Mouse (Mus musculus) yolk sac, embryonic 10.5 days (tissue): Measurements from ENCODE around the gene Plgrkt.
A peak's percentile ranks its signal among the peaks of the same experiment; 100 is the strongest.

Experiments used
- DNase-seq: peaks from one replicate; pipeline ENCODE4 v3.0.0-alpha.2; 2017; ENCODE audit warnings: low spot score

The Plgrkt gene

DNA sequence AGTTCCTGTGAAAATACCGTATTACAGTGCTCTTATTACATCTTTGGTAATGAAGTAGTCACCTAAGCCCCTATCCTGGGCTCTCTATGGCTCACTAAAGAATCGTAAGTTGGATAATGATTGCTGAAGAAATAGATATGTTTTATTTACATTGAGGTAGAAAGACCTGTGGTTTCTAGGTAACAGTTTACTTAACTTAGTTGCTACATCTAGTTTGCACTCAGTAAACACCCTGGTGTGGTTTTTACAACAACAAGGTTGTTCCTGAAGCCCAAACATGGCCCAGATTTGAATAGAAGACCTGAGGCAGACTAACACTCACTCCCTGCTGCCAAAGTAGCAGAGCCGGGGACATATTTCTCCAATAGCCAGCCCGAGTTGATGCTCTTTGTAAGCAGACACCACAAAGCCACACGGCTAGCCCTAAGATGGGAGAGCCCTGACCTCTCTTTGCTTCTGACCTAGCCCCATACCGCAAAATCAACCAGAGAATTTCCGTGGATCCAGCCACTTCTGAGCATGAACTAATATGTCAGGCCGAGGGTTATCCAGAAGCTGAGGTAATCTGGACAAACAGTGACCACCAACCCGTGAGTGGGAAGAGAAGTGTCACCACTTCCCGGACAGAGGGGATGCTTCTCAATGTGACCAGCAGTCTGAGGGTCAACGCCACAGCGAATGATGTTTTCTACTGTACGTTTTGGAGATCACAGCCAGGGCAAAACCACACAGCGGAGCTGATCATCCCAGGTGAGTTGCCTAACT lies 12.8 kb upstream of the Plgrkt start:
- no peak for DNase-seq

DNA sequence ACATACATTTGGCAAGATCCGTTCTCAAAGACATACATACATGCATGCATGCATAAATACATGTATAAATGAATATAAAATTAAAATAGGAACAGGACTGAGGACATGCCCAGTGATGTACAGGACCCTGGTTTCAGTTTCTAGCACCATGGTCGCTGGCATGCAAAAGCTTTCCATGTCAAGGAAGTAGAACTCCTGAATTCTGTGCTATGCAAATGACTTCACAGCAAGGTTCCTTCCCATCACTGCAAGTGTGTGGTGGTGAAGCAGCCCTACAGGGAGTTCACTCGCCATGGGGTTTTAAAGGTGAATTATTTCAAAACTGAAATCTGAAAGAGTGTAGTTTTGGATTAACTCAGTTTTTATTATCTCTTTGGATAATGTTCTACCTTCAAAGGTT lies 9.2 kb upstream of the Plgrkt start:
- DNase-seq = no peak

DNA sequence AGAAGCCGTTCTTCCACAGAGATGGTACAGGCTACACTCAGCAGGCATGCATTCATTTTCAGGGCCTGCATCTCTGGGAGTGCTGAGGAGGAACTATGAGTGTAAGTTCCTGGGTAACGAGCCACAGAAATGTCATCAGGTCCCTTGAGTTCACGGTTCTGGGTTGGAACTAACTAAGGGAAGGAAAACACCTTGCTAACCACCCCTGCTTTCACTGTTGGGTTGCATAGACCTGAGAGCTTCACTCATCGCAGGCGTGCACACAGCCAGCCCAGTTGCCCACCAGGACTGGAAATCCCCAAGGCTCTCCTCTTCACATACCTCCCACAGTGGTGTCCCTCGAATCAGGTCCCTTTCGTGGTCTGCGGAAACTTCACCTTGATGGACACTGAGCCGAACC lies 7.8 kb upstream of the Plgrkt start:
- DNase-seq = no peak

DNA sequence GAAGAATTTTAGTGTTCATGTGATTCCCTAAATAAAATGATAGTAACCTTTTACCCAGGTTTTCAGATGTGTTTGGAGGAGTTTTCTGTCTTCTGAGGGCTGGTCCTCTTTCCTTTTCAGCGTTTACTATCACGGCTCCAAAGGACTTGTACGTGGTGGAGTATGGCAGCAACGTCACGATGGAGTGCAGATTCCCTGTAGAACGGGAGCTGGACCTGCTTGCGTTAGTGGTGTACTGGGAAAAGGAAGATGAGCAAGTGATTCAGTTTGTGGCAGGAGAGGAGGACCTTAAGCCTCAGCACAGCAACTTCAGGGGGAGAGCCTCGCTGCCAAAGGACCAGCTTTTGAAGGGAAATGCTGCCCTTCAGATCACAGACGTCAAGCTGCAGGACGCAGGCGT lies 6.2 kb upstream of the Plgrkt start:
- DNase-seq = no peak

DNA sequence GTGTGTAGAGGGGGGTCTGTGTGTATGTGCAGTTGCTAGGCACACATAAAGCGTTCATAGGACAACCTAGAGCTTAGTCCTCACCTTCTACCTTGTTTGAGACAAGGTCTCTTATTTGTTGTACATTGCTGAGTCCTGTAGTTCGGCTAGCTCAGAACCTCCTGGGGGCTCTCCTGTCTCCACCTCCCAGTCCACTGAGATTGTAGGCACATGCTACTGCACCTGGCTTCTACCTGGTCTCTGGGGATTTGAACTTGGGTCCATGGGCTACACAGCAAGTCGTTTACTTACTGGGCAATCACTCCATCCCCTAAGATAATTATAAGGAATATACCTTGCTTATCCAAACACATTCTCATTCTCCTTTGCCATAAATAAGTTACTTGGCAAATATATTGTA lies 5.4 kb upstream of the Plgrkt start:
- DNase-seq = no peak

DNA sequence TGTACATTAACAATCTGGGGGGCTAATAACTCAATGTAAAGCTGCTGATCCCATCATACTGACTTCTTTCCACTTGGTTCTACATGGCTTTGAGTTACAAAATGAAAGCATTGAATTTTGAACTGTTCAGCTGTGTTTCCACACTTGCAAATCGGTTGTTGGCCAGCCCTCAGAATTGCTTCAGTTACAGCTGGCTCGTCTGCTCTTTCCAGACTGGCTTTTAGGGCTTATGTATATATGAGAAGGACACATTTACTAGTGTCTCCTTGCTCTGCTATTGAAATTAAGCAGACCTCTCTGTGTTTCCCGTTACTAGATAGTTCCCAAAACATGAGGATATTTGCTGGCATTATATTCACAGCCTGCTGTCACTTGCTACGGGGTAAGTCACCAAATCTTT lies 4.9 kb upstream of the Plgrkt start:
- DNase-seq = no peak

DNA sequence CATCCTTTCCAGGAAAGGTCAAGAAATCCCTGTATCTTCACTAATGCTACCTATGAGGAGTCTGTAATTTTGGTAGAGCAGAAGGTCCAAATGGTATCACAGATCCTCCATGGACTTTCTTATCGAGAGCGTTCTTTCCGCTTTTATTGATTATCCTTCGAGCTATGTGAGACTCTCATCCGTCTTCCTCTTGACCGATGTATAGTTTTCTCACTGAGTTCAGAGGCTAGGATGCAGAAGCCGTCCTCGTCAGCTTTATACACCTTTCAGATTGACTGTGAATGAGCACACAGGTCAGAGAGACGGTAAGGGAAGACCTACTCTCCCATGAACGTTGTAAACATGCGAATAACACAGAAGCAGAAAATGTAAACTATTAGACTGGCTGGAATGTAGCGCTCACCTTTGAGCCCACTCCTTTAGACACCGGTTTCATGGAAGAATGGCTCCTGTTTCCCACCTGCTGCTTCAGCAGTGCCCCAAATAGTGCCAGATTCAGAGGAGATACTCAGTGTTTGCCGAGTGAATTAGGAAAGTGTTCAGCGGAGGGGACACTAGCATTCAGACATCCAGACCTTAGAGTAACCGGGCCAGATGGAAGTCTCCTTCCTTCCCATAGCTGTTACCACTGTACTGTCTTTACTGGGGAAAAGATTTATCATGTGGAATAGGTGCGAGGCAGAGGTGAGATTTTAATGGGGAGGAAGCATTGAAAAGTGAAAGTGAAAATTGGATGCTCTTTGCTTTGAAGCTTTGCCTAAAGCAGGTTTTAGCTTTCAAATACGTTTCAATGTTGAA lies 4.3 kb upstream of the Plgrkt start:
- no peak for DNase-seq

DNA sequence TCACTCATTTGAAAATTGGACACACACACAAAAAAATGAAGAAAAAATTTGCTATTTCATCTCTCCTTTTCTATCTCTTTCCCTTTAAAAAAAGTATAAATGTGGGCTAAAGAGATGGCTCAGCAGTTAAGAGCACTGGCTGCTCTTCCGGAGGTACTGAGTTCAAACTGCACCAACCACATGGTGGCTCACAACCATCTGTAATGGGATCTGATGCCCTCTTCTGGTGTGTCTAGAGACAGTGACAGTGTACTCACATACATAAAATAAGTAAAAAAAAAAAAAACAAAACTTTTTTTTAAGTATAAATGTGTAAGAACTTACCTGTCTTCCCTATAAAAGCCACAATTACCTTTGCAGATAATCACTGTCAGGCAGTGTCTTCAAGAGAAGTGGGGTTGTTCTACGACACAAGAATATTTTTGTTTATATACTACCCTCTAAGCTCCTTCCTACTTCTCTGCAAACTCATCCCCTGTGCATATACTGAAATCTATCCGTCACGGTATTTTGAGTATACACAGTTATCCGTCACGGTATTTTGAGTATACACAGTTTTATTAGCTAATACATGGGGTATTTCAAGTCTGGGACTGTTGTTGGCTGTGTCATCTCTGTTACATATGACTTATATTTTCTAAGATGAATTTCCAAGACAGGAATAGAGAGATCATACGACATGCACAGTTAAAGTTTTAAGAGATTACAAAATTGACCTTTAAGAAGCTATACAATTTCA lies 3.5 kb upstream of the Plgrkt start:
- no peak for DNase-seq

DNA sequence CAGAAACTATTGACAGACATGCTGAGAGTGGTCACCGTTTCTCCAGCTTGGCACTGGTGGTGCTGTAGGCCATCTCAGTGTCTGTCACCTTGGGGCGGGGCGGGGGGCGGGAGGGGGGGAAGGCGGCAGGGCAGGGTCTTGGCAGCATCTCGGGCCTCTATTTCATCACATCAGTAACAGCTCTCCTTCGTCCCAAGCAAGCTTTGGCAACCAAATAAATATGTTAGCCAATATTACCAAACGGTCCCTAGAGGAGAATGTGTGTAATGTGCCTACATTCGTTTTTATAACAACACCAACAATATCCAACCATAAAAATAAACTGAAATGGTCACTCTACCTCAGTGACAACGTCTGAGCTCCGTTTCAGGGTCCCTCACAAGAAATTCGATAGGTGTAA lies 2.9 kb upstream of the Plgrkt start:
- no peak for DNase-seq

DNA sequence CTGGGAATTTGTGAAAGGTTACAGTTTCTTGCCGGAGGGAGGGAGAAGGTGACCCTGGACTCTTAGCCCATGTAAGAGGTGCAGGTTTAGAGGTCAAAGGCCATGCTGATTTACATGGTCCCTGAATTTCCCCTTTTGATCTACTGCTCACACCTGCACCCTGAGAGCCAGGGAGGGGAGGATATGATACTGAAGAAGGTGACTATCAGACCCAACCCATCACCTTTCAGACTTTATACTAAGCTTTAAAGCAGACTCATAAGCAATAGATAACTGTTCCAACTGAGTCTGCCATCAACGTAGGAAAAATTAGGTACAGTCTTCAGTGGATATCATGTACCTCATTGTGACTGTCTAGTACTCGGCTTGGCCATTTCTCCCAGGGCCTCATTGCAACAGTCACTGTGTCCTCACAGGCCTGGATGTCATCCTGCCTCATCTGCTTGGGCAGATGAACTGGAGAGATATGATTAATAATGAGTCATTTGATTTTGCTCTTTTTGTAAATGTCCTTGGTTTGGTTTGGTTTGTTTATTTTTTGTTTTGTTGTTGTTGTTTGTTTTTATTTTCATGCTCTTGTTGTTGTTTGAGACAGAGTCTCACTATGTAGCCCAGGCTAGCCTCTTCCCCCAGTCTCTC lies 1.6 kb upstream of the Plgrkt start:
- DNase-seq = no peak

DNA sequence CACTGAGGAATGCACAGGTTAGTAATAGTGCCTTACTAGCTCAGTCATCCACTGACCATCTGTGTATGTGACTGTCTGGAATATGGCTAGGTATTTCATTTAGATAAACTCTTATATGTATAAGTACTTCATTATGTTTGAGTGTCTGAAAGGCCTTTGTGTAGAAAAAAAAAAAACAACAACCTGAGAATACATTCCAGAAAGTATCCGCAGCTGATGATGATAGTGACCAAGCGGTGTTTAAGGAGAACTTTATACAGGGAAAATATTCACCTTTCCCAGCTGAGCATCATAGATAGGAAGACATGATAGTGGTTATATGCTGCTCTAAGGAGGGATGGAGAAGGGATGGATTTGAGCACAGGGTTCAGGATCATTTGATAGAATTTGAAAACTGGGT lies 851 bp upstream of the Plgrkt start:
- no peak for DNase-seq

DNA sequence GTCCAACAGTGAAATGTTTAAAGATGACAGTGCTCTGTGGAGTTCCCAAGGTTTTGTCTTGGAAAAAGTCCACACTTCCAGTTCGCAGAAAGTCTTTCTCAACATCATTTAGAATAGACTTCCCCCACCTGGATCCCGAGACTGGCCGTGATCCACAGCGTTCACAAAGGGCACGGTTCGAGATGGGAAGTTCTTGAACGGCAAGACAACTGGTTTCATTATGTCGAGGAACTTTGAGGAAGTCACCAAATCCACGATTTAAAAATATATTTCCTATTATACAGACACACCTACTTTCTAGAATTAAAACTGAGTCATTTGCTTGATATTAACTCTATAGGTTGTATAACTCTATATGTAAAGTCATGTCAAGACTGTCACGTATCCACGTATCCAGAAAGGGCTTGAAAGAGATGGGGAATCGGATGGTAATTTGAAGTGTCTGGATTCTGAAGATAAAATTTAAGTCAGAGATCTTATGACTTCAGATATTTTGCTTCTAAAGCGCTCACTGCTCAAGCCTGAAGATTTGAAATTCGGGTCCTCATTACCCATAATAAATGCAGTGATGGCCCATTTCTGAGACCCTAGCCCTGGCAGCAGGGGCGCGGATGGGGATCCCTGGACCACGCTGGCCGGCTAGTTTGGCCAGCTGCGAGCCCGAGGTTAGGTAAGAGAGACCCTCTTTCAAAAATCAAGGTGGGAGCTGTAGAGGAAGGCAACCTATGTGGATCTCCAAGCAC lies 793 bp downstream of the Plgrkt start:
- no peak for DNase-seq

DNA sequence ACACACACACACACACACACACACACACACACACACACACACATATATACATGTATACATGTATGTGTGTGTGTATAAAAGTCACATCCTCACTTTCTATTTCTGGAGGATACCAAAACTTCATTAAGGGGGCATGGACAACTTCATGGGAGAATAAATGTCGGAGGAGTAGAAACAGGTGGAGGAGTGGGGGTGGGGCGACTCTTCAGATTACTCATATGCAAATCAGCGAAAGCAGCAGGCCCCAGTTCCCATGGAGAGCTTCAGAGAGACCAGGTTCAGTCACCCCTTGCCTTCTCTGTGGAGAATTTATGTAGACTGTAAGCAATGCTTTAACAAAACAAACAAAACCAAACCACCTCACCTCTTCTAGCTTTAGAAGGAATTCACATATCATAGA lies 2.1 kb downstream of the Plgrkt start:
- DNase-seq = no peak

DNA sequence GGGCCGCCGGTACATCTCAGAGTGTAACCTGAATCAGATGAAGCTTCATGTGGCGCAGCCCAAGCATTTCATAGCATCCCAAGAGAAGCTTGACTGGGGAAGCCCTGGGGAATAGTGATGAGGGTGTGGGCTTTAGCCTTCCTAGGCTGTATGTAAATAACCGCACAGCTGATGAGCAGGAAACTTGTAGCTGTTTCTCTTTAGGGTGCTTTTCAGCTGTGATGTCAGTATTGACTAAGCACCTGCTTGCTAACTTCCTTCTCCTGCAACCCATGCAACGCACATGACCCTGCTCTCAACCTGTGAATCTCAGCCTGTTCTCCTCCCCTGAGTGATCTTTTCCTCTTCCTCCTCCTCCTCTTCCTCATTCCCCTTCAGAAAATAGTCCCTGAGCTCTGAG lies 3.1 kb downstream of the Plgrkt start:
- DNase-seq = no peak

DNA sequence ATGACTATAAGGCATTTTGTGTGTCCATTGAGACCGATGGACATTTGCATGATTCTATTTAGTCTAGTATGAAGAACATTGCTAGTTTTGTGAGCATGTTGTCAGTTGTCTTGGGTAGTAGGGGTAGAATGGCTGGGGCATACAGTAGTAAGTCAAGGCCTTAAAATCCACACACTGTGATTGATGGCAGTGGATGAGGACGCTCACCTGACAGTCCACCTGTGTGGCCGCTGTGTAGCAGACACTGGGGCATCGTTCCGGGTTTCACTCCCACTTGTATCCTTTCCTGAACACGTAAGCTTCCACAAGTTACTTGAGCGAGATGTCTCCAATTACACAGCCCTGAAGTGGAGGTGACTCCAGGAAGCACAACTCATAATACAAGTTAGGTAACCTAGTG lies 3.6 kb downstream of the Plgrkt start:
- DNase-seq = no peak

DNA sequence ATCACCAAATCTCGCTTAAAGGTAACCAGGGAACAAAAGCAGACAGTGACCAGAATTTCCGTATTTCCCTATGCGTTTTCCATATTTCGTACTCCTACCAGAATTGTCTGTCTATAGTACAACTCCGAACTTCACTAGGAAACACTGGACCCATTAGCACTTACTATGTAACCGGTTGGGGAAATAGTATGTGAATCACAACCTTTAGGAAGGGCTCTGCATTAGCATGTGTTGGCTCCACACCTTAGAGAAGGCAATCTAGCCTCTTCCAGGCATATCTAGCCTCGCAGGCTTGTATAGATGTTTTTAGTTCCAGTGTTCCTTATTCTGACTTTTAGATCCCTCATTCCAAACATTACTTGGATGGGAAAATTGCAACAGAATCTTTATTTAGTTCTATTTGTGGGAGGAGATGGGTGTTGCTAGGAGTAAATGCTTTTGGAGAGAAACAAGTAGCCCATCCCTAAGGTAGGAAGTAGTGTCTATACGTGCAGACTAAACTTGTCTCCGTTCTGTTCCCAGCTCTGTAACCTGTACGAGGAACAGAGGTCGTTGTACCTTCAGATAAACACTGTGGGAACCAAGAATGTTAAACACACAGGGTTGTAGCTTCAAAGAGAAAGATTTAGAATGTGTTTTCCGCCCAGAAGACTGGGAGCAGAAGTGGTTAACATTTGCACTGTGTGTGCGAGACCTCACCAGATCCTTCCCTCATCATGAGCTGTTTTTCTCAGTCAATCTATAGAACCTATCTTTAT lies 4.8 kb downstream of the Plgrkt start:
- DNase-seq = no peak

DNA sequence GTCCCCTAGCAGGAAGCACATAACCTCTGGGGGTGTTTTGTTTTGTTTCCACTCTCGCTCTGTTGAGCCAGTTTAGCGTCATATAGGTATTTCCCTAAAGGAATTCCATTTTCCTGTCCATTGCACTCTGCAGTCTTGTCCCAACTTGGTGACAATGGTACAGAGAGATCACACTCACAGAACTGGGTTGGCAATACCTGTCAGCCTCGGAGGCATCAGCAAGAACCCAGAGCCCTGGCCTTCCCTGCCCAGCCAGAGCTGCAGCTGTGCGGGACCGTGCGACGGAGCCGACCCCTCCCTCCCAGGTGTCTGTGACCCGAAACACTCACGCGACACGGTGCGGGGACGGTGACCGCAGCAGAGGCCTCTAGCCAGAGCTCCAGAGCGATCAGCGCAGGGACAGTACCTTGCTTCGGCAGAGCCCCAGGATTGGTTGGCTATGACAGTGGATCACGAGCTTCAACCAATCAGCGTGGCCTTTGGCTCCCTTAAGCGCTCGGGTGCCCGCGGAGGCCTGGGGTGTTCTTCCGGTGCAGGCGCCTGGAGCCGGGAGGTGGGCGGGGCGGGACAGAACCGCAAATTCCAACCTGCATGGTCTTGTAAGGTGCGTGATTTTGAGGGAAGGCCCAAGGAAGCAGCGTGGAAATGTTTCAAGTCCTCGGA lies 5.6 kb downstream of the Plgrkt start:
- DNase-seq = peak; percentile 90

DNA sequence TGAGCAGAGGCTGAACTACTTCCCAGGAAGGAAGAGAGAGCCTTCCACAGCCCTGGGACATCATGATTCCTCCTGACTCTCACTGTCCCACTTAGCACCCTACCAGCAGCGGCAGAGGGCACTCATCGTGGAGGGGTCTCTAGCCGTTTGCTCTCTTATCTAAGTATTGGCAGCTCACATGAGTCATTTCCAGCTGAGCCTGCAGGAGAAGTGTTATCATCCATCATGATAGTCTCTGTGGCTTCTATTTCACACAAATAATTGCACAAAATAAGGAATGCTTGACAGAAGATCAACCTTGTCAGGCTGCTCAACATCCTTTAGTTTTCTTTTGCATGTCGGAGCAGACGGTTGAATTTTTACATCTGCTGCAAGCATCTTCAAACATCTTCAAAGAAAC lies 6.9 kb downstream of the Plgrkt start:
- DNase-seq = no peak

DNA sequence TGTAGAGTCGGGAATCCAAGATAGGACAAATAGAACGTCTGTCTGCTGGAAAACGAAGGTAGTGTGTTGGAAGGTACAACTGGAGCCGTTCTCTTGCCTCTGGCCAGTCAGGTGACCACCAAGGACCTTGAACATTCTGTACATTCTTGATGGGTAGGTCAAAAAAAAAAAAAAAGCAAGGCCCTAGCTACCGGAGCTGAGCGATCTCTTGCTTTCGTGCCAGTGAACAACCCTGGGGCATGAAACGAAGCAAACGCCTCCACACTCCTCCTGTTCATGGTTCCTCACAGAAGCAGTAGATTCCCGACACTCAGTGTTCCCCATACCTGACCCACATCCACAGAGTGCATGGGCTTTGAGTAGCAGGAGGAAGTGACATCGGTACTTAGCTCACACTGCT lies 10.9 kb downstream of the Plgrkt start:
- peak; percentile 28 for DNase-seq
